ENCODE assay signal across 18 mouse cellular contexts in the genomic region with DNA sequence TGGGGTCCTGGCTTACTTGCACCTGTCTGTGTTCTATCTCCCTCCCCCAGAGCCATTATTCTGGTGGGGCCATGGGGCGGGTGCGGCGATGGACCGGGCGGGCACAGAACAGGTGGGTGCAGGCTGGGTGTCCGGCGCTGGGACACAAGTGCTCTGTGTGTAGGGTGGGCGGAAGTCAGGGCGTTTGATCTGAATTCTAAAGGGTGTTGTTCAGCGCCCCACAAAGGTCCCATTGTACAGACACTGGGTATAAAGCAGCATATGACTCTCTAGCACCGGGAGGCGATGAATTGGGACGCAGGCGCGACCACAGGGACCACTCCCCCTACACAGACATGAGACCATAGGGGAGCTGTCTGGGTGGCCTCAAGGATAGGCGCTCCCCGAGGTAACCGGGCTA. TPM values are rescaled to one million over a fixed set of nuclear protein-coding genes. Genes with fewer than 3 reads are reported as not detected.
DNase-seq lines count a peak whose midpoint lies in the region; ATAC-seq and TF ChIP-seq lines count a peak whose summit lies in the region.
"Had no signal": no experiment of that assay in that cellular context is flagged by ENCODE, and none has a peak within 500 bp of the region (broad histone marks: within the 10 kb centered on the region; RNA-seq: fewer than 3 reads in every experiment).

No protein-coding gene starts in this region.

- TF ChIP-seq POLR2A in liver, adult 2 months (IDR thresholded peaks at IDR 0.05; ENCODE audit: extremely low read depth, insufficient read depth, low read length): no peak

- peak; percentile 42 for ATAC-seq in frontal cortex, adult (ENCODE audit: low TSS enrichment)
- no peak for ATAC-seq in liver, postnatal 0 days
- ATAC-seq in hindbrain, embryonic 16.5 days: peak; percentile 13; the same call in 1 of the 2 replicates
- ATAC-seq: forebrain, embryonic 14.5 days; intestine, postnatal 0 days had no signal

- peaks cover 9% of the 10 kb centered on the region; the same call in 1 of the 2 replicates for H3K4me1 ChIP-seq in liver, adult 2 months (ENCODE audit: control insufficient read depth, insufficient read depth, low read length)
- no peaks in the 10 kb centered on the region for H3K4me1 ChIP-seq in liver, postnatal 0 days (ENCODE audit: insufficient read depth)
- no peaks in the 10 kb centered on the region; the same call in 1 of the 2 replicates for H3K4me1 ChIP-seq in hindbrain, embryonic 16.5 days (ENCODE audit: control insufficient read depth, insufficient read depth, low read depth, low read length)
- H3K4me1 ChIP-seq: limb, embryonic 10.5 days had no signal

- H3K4me3 ChIP-seq in liver, adult 2 months (ENCODE audit: insufficient read depth, low read depth, low read length): no peak overlapping the region; the same call in 1 of the 2 replicates
- H3K4me3 ChIP-seq in liver, postnatal 0 days (ENCODE audit: low read depth, low read length): no peak overlapping the region
- H3K4me3 ChIP-seq in hindbrain, embryonic 16.5 days (ENCODE audit: low read length): no peak overlapping the region
- H3K4me3 ChIP-seq: gastrocnemius, adult 2 months; heart, adult 2 months; limb, embryonic 10.5 days; liver, embryonic 13.5 days had no signal

- H3K79me2 ChIP-seq in liver, adult 2 months (ENCODE audit: control insufficient read depth, insufficient read depth, low read length): peaks cover 8% of the 10 kb centered on the region; the same call in 1 of the 2 replicates

- H3K9ac ChIP-seq in liver, adult 2 months (ENCODE audit: low read depth, low read length): no peak overlapping the region; the same call in 1 of the 2 replicates
- H3K9ac ChIP-seq in liver, postnatal 0 days (replicated peaks): no peak overlapping the region
- H3K9ac ChIP-seq in hindbrain, embryonic 16.5 days (ENCODE audit: low read depth, low read length): no peak overlapping the region
- H3K9ac ChIP-seq: liver, embryonic 13.5 days had no signal

- H3K27ac ChIP-seq in liver, adult 2 months (replicated peaks; ENCODE audit: insufficient read depth, low read depth, low read length): peak overlapping the region; percentile 98
- H3K27ac ChIP-seq in liver, postnatal 0 days (ENCODE audit: low read depth): no peak overlapping the region
- no peak overlapping the region for H3K27ac ChIP-seq in hindbrain, embryonic 16.5 days (ENCODE audit: low read depth, low read length)
- H3K27ac ChIP-seq: gastrocnemius, adult 2 months; heart, adult 2 months; kidney, postnatal 0 days; limb, embryonic 10.5 days; liver, embryonic 13.5 days had no signal

- H3K36me3 ChIP-seq in liver, adult 2 months (ENCODE audit: control insufficient read depth, insufficient read depth, low read length): peaks cover 11% of the 10 kb centered on the region
- H3K36me3 ChIP-seq in liver, postnatal 0 days (replicated peaks; ENCODE audit: insufficient read depth, low read length): no peaks in the 10 kb centered on the region
- H3K36me3 ChIP-seq in hindbrain, embryonic 16.5 days (ENCODE audit: control insufficient read depth, insufficient read depth, low read length): no peaks in the 10 kb centered on the region
- H3K36me3 ChIP-seq: limb, embryonic 10.5 days; liver, embryonic 13.5 days had no signal

- TF ChIP-seq CTCF in liver, adult 2 months (IDR thresholded peaks at IDR 0.05; ENCODE audit: low read depth, low read length): no peak
- TF ChIP-seq CTCF in liver, postnatal 0 days (IDR thresholded peaks at IDR 0.05; ENCODE audit: low read depth): no peak

- DNase-seq in frontal cortex, postnatal 25 days (ENCODE audit: low spot score in 2 of 2): no peak
- DNase-seq in liver, adult 2 months (ENCODE audit: extremely low read depth, low read depth, low spot score): no peak
- DNase-seq in liver, postnatal 0 days: no peak
- peak; percentile 79 for DNase-seq in brain, adult 2 months (ENCODE audit: low read depth, low spot score)
- no peak for DNase-seq in gastrocnemius, postnatal 4 days (ENCODE audit: low spot score in 2 of 2)
- DNase-seq: adrenal gland, postnatal 10 days; gastrocnemius, adult 2 months; heart, adult 2 months; heart, postnatal 10 days; liver, embryonic 13.5 days; lung, postnatal 10 days; right cerebral cortex, postnatal 25 days had no signal

- no peak for TF ChIP-seq EP300 in liver, postnatal 0 days (IDR thresholded peaks at IDR 0.05; ENCODE audit: low read depth)

- H3K27me3 ChIP-seq in liver, adult 2 months (ENCODE audit: control insufficient read depth, insufficient read depth, low read length): no peaks in the 10 kb centered on the region
- peaks cover 18% of the 10 kb centered on the region; the same call in 1 of the 2 replicates for H3K27me3 ChIP-seq in liver, postnatal 0 days (ENCODE audit: insufficient read depth, low read length)
- H3K27me3 ChIP-seq in hindbrain, embryonic 16.5 days (replicated peaks; ENCODE audit: control insufficient read depth, insufficient read depth, low read length): 0 out of 2 replicates have a peak, but pooled peaks cover 2% of the 10 kb centered on the region

- no peak overlapping the region for H3K4me2 ChIP-seq in liver, postnatal 0 days (ENCODE audit: low read depth, low read length)
- no peak overlapping the region for H3K4me2 ChIP-seq in hindbrain, embryonic 16.5 days (ENCODE audit: low read length)
- H3K4me2 ChIP-seq: liver, embryonic 13.5 days had no signal

- no peaks in the 10 kb centered on the region for H3K9me3 ChIP-seq in liver, postnatal 0 days (ENCODE audit: low read length)
- no peaks in the 10 kb centered on the region for H3K9me3 ChIP-seq in hindbrain, embryonic 16.5 days (ENCODE audit: control insufficient read depth, low read length)
- H3K9me3 ChIP-seq: limb, embryonic 10.5 days; liver, embryonic 13.5 days had no signal

- WGBS in liver, adult 2 months: 46% methylated on average over 18 of the region's 18 CpGs
- WGBS in liver, postnatal 0 days (ENCODE audit: insufficient replicate concordance): 39% methylated on average over 18 of the region's 18 CpGs
- 33% methylated on average over 18 of the region's 18 CpGs for WGBS in hindbrain, embryonic 16.5 days

RNA-seq across cellular contexts. Expression of a gene that starts 7.3 kb away (rescaled TPM):
- 656 and 716 TPM in 2 replicates for total RNA-seq in liver, adult 2 months (2014; rRNA removed)
- polyA plus RNA-seq in liver, adult 2 months (2012; rRNA removed): 1,676 and 1,804 TPM in 2 replicates
- polyA plus RNA-seq in liver, postnatal 0 days (2015; fragmentation: Nextera tagmentation; extraction: Ambion mirVana): 420 and 460 TPM in 2 replicates
- polyA plus RNA-seq in hindbrain, embryonic 16.5 days (2015; fragmentation: Nextera tagmentation; extraction: Ambion mirVana): 1.3 and 2.2 TPM in 2 replicates
- 1 to 10 TPM; 1.6 to 2.0 TPM for total RNA-seq in gastrocnemius, postnatal 4 days (2021)
- total RNA-seq: heart, adult 2 months; heart, postnatal 10 days had no signal
- polyA plus RNA-seq: limb, embryonic 10.5 days had no signal

RNA-seq across cellular contexts. Expression of a gene that starts 37.2 kb away (rescaled TPM):
- total RNA-seq in liver, adult 2 months (2014; rRNA removed): 6.8 and 8.5 TPM in 2 replicates
- 7.0 and 9.1 TPM in 2 replicates for polyA plus RNA-seq in liver, adult 2 months (2012; rRNA removed)
- 4.0 and 5.3 TPM in 2 replicates for polyA plus RNA-seq in liver, postnatal 0 days (2015; fragmentation: Nextera tagmentation; extraction: Ambion mirVana)
- 90.6 and 91.5 TPM in 2 replicates for polyA plus RNA-seq in hindbrain, embryonic 16.5 days (2015; fragmentation: Nextera tagmentation; extraction: Ambion mirVana)
- 10 to 100 TPM; 24.1 to 24.5 TPM for total RNA-seq in gastrocnemius, postnatal 4 days (2021)

RNA-seq across cellular contexts. Expression of a gene that starts 45.7 kb away (rescaled TPM):
- 76.9 and 83.3 TPM in 2 replicates for total RNA-seq in liver, adult 2 months (2014; rRNA removed)
- 36.5 and 38.4 TPM in 2 replicates for polyA plus RNA-seq in liver, adult 2 months (2012; rRNA removed)
- 59.7 and 61.7 TPM in 2 replicates for polyA plus RNA-seq in liver, postnatal 0 days (2015; fragmentation: Nextera tagmentation; extraction: Ambion mirVana)
- polyA plus RNA-seq in hindbrain, embryonic 16.5 days (2015; fragmentation: Nextera tagmentation; extraction: Ambion mirVana): 256 and 286 TPM in 2 replicates
- total RNA-seq in gastrocnemius, postnatal 4 days (2021): 100 to 1,000 TPM; 151 to 172 TPM

Comparison
In these comparisons a context has a peak if more than half of its experiments do, and no peak if none do; other contexts are left out.
1. RNA of a gene that starts 7.3 kb away (polyA plus RNA-seq): 1,676 to 1,804 TPM in liver, adult 2 months and 420 to 460 TPM in liver, postnatal 0 days; 1.3 to 2.2 TPM in hindbrain, embryonic 16.5 days; every median in the first group is over 100 times any median in the second.